Mouse (Mus musculus): ENCODE results near the gene Ttc16.

Ttc16 gene

GRCm38 (mm10) chr2:32741273-32742172 lies 33.9 kb downstream of the Ttc16 start:
- DNase-seq, result peak; percentile 63

DNA sequence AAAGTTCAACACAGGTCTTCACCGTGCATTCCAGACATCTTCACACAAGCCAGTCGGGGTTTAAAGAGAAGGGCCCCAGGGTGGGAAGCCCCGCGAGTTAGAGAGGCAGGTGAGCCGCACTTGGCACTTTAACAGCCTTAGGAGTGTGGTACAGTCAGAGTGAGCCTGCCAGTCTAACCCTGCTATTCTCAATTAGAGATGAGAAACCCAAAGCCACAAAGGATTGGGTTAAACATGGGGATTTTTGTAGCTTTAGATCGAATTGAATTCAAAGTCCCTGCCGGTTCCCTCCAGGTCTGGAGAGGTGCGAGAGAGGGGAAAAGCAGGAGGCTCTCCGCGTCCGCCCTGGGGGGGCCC lies 34.5 kb downstream of the Ttc16 start, which contains the start of gene 6330409D20Rik:
Gene 6330409D20Rik, minus strand, starts transcription at position 101 of the 357 bp plus-strand sequence.
- DNase-seq, result no peak

DNA sequence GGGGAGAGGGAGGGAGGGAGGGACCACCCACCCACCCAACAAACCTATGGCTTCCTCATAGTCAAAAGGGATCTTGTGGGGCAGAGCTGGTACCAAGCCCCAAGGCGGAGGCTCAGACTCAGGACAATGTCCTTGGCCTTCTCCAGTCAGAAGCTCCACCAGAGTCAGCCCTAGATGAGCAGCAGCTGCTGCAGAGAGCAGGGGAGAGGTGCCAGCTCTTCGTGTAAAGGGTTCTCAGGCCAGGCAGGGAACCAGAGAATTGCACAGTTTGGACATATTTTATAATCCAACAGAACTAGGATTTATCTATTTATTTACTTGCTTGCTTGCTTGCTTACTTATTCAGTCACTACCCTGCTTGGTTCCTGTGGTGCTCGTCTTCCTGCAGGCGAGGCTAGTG lies 36.1 kb downstream of the Ttc16 start:
- DNase-seq, result no peak

DNA sequence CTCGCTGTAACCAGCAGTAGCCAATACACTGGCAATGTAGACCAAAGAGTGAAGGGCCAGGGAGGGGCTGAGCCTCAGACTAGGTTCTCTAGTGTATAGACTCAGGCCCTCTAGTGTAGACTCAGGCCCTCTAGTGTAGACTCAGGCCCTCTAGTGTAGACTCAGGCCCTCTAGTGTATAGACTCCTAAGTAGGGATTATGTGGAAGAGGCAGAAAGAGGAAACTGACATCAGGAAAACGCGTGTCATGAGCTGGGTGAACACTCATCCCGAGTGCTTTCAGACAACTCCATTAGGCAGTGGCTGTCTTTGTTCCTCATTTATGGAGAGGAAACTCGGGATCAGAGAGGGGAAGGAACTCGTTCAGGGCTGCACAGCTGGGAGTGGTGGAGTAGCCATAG lies 38.4 kb downstream of the Ttc16 start:
- DNase-seq, result no peak

- no peak for DNase-seq
These were observed 39.1 kb downstream of the Ttc16 start for GRCm38 (mm10) chr2:32736306-32736829.

DNA sequence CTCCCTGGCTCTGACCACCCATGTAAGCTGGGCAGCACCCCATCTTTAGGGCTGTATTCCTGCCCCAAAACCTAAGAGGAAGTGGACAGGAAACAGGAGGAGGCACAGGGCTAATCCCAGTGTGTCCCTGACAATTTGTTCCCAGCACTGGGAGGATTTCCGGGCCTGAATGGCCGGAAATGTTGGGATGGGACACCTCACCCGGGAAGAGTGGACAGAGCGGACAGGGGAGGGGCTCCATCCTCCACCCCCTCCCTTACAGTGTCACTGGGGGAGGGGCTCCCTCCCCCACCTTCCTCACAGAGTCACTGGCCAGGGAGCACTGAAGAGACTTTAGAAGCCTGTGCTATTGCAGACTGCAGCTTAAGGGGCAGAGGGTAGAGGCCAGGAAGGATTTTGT lies 40.5 kb downstream of the Ttc16 start:
- DNase-seq, result no peak

DNA sequence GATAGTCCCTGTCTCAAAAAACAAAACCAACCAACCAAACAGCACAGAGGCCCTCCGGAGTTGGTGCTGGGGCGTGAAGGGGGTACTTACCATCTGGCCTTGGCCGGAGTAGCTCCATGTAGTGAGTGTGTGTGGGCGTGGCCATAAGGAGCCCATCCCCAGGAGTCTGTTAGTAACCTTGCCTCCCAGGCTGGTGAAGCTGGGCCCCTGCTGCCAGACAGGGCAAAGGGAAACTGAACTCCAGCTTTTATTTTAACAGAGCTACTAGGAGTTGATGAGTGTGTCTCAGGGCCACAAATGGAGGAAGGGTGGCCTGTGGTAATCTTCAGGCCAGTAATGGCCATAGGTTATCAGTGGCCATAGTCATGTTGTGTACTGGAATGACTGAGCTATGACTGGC lies 41.0 kb downstream of the Ttc16 start:
- no peak for DNase-seq

GRCm38 (mm10) chr2:32732695-32733094 lies 42.7 kb downstream of the Ttc16 start:
- no peak for DNase-seq

DNA sequence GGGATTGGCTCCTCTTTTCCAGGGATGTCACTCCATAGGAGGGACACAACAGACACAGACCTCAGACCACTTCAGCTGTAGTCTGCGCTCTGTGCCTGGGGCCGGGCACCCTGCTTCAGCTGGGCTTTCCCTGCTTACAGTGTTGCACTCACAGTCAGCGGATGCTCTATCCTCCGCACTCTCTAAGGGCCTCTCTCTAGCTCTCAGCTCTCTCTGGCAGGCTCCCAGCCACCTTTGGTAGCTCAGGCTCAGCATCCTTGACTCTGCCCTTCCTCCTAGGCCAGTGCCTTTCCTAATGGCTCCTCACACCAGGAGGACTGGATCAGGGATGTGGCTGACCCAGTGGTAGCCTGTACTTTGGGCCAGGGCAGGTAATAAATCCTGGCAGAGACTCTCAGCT lies 43.5 kb downstream of the Ttc16 start:
- no peak for DNase-seq

- DNase-seq, result no peak
These were observed 44.6 kb downstream of the Ttc16 start for GRCm38 (mm10) chr2:32730854-32731253.

- no peak for DNase-seq
These were observed 45.9 kb downstream of the Ttc16 start for GRCm38 (mm10) chr2:32729547-32729946.

- DNase-seq, result no peak
These were observed 47.0 kb downstream of the Ttc16 start for GRCm38 (mm10) chr2:32728463-32728862.

GRCm38 (mm10) chr2:32727435-32727834 lies 48.0 kb downstream of the Ttc16 start:
- DNase-seq, result peak; percentile 92

DNA sequence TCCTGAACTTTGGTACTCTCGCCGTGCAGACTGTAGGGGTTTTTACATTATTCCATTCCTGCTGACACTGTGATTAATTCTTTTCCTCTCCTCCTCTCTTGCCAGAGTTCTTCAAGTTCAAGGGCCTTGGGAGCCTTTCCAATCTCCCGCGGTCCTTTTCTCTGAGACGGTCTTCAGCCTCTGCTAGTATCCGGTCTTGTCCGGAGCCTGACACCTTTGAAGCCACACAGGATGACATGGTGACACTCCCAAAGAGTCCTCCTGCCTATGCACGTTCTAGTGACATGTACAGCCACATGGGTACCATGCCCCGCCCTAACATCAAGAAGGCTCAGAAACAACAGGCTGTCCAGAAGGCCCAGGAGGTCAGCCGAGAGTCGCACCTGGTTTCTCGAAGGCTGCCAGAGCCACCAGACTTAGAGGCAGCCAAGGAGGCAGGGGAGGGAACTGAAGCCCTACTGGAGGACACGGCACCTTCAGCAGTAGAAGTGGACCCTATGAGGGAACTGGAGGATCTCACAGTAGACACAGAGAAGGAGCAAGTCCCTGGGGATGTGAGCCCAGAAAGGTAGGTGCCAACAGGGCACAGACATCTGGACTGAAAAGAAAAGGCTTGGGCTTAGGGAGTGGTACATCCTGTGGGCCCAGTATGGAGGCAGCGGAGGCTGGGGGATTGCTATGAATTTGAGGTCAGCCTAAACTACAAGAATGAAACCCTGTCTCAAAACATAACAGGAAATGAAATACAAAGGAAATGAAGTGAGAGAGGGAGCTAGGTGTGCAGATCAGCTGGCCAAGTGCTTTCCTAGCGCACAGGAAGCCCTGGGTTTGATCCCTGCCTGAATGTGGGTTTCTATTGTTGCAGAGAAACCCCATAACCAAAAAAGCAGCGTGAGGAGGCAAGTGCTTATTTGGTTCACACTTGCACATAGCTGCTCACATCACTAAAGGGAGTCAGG lies 50.3 kb downstream of the Ttc16 start:
- DNase-seq, result no peak

DNA sequence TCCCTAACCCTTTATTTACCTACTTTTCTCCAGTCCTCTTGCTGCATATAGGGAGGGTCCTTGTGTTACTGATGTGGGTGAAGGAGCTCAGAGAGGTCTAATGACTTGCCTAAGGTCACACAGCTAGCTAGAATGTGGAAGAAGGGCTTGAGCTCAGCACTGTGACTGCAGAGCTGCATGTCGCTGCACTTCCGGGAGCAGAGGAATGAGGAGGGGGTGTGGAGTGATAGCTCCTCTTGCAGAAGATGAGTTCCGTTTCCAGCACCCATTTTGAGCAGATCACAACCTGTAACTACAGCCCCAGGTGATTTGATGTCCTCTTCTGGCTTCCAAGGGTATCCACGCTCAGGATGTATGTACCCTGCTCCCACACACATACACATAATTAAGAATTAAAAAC lies 51.3 kb downstream of the Ttc16 start:
- no peak for DNase-seq

DNA sequence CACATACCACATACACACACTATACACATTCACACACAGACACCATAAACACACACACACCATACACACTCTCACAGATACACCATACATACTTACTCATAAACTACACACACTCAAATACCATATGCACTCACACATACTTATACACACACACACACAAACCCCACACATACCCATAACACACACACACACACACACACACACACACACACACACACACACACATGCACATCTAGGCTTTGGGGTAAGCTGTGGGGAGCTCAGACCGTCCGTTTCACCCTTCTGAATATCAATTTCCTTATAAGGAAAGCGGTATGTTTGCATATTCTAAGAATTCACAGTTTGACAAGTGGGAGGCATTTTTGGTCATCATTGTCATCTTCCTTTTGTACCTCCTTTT lies 52.9 kb downstream of the Ttc16 start:
- no peak for DNase-seq

GRCm38 (mm10) chr2:32722046-32722445 lies 53.4 kb downstream of the Ttc16 start:
- DNase-seq, result no peak

GRCm38 (mm10) chr2:32720681-32721229 lies 54.7 kb downstream of the Ttc16 start, which contains the start of gene Sh2d3c:
Gene Sh2d3c, plus strand, starts transcription at chr2:32721055.
- no peak for DNase-seq

GRCm38 (mm10) chr2:32720053-32720452 lies 55.4 kb downstream of the Ttc16 start:
- DNase-seq, result no peak

GRCm38 (mm10) chr2:32718761-32719160 lies 56.7 kb downstream of the Ttc16 start:
- DNase-seq, result no peak

DNA sequence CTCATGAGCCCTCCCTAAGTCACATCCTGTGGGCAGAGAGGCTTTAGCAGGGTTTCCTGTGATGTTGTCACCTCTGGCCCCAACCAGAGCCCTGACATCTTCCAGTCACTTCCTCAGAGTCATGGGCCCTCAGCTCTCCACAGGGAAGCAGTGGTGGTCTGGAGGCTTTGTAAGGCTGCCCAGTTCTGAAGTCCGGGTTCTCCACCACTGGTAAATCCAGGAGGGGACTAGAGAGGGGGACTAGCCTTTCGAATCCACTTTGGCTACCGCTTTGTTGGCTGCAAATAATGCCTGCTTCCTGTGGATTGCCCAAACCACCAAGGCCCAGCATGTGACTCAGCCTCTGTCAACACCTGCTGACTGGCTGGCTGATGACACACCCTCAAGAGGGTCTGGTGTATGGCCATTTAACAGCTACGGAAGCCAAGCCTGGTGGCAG lies 60.4 kb downstream of the Ttc16 start:
- DNase-seq, result no peak

GRCm38 (mm10) chr2:32714117-32714986 lies 61.1 kb downstream of the Ttc16 start:
- DNase-seq, result no peak
